Mouse (Mus musculus) layer of hippocampus, adult 9-11 months (tissue): ENCODE measurements around the gene Gdpd3.

Experiments used
- DNase-seq: peaks from one replicate; pipeline ENCODE4 v3.0.0; 2022

Gene Gdpd3

DNA sequence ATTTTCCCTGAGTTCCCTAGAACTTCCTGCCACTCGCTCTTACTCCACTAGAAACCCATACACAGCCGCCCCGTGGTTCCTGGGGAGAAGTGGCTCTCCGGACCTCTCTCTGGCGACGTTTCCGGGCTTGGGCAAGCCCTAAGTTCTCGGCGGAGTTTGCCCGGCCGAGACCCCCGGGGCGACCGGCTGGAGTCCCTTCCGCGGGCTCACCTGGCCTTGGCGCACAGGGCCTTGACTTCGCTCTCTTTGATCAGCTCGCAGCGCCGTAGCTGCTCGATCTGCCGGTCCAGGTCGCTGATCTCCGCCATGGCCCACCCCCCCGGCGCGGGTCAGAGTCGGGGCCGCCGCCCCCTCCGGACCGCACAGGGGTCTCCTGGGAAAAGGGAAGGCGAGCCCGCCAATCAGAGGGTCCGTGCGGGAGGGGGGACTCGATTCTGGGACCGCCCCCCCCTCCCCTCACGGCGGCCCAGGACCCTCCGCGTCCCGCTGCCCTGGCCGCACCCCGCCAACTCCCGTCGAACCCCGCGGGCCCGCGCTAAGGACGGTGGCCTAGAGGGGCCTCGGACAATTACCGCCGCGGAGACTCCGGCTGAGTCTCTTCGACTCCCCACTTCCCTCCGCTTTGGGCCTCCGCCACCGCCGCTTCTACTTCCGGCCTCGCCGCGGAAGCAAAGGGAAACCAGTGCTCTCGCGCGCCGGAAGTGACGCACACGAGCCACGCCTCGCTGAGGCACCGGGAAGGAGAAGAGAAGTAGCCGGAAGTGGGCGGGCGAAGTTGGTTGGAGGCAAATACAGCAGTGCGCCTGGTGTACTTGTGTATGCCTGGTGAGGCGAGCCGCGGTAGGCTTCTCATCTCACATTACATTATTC, 26.0 kb downstream of the Gdpd3 start, which contains the start of gene Ppp4c:
Gene Ppp4c (minus strand): TSS at position 646 of the 870 bp plus-strand sequence.
- peak; percentile 96 for DNase-seq

DNA sequence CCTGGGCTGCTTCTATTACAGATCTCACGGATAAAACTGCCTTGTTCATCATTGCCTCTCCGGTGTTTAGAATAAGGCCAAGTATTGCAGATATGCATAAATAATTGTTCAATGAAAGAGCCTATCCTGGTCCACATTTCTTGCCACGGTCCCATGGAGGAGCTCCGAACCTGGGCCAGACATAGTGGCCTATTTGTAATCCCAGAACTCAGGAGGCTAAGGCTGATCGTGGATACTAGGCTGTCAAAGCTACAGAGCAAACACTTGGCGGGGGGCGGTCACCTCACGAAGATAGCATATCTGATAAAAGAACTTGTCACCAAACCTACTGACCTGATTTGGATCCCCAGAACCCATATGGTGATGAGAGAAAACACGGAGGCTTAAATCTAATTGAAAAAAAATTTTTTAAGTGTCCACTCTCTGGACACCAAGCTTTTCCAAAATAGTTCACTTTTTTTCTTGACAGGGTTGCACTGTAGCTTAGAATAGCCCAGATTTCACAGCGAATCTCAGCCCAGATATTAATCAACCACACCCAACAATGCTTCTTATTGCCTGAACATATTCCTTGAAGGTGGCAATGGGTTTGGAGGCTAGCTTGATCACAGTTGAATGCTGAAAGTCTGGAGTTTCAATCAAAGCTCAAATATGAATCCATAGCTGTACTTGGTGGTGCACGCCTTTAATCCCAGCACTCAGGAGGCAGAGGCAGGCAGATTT, 26.7 kb downstream of the Gdpd3 start:
- no peak for DNase-seq

DNA sequence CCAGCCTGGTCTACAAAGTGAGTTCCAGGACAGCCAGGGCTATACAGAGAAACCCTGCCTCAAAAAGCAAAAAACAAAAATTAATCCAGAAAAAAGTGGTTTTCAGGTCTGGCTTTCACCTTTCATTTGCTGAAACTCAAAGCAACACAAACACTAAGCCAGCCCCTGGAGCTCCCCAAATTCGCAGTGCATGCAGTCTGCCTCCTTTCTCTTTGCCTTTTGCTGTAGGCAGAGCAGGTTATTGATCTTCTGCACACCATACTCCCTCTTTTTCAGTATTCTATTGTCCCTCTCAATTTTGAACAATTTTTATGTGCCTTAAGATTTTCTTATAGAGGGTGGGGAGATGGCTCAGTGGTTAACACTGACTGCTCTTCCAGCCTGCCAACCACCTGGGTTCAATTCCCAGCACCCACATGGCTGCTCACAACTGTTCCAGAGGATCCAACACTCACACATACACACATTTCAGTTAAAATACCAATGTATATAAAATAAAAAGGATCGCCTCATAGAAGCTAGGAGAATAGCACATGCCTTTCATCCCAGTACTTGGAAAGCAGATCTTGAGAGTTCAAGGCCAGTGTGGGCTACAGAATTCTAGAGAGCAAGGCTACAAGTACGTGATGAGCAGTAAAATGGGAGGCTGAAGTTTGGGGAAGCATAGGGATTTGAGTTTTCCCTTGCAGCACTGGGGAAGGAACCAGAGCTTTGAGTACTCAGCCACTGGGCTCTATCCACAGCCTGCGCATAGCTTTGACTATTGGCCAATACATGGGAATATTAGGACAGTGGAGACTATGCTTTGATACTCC, 27.5 kb downstream of the Gdpd3 start:
- no peak for DNase-seq

DNA sequence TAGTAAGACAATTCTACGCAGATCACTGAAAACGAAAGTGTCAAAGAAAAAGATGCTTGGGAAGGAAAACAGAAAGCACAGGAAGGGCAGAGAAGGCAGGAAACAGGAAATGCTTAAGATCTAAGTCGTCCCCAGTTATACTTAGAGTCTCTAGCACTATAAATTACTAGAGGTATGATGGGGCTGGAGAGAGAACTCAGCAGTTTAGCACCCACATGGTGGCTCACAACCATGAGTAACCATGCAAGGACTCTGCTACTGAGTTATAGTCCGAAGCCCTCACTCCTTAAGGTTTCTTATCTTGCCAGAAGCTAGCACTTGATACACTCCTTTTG, 28.1 kb downstream of the Gdpd3 start:
- DNase-seq, result no peak

DNA sequence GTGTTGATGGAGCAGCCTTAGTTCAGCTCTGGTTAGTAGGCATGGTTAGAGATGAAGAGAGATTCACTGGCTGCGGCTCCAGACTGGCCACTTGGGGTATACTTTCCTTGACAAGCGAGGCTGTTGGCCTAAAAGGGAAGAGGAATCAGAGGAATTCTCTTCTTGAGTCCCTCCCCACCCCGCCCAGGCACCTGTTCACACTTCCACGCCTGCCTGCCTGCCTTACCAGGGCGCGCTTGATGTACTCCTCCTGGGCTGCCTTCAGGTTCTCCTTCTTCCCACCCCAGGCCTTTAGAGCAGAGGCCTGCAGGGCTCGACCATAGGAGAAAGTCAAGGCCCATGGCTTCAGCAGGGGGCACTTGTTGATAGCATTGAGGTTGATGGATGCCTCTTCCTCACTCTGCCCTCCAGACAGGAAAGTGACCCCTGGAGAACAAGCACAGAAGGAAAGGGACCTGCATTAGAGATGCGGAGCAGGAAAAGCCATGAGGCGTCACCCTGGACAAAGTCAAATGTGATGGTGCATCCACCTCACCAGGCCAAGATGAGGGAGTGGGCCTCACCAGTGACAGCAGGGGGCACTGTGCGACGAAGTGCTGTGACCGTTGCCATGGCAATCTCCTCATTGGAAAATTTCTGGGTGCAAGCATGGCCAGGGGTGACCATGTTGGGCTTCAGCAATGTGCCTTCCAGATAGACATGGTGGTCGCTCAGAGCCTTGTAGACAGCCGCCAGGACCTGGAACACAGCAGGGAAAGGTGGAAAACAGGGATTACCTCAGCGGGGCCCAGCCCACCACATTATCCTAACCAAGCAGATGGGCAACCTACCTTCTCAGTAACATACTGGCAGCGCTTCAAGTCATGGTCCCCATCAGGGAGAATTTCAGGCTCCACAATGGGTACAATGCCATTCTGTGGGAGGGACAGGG, 29.5 kb downstream of the Gdpd3 start:
- DNase-seq, result no peak

DNA sequence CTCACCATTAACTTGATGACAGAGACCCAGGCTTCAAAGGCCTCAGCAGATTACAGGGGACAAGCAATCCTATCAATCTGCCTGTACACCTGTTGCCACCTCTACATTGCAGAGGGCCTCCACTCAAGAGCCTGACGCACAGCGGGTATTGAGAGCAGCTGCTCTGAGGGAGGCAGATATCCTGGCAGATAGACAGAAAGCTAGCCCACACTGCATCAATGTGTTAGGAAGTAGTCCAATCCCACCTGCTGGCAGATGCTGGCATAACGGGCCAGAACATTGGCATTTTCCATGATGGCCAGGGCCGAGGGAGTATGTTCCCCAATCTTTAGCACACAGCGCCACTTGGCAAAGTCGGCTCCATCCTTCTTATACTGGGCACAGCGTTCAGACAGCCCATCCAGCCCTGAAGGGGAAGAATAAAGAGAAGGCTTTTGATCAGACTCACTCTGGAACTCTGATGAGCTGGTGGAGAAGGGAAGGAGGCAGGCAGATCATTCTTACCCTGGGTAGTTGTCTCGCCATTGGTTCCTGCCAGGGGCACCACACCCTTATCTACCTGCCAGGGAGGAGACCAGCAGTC, 30.3 kb downstream of the Gdpd3 start:
- DNase-seq, result peak; percentile 80

DNA sequence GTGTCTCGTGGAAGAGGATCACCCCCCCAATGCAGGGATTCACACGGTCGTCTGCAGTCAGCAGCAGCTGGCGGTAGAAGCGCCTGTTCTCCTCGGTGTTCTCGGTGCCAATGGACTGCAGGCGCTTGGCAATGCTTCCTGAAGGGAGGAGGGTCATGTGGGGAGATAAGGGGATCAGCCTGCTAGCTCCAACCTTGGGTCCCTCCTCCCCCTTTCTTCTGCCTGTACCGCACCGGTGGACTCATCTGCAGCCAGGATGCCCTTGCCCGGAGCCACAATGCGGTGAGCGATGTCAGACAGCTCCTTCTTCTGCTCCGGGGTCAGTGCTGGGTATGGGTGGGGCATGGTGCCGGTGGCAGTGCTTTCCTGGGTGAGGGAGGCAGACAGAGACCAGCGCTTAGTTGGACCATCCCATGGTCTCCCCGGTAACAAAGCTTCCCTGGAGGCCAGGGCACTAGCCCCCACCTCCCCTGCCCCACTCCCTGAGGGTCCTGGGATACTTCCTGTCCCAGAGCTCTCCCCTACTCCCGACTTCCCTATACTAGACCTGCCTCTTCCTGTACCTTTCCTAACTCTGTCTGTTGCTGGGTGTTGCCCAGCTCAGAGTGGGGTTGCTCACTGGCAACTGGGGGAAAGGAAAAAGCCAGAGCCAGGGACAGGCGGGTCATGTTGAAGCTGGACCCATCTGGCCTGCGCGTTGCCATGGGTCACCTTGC, 31.4 kb downstream of the Gdpd3 start, which contains the start of gene Fam57b:
Gene Fam57b (plus strand): TSS at position 258 of the 716 bp plus-strand sequence.
- no peak for DNase-seq

DNA sequence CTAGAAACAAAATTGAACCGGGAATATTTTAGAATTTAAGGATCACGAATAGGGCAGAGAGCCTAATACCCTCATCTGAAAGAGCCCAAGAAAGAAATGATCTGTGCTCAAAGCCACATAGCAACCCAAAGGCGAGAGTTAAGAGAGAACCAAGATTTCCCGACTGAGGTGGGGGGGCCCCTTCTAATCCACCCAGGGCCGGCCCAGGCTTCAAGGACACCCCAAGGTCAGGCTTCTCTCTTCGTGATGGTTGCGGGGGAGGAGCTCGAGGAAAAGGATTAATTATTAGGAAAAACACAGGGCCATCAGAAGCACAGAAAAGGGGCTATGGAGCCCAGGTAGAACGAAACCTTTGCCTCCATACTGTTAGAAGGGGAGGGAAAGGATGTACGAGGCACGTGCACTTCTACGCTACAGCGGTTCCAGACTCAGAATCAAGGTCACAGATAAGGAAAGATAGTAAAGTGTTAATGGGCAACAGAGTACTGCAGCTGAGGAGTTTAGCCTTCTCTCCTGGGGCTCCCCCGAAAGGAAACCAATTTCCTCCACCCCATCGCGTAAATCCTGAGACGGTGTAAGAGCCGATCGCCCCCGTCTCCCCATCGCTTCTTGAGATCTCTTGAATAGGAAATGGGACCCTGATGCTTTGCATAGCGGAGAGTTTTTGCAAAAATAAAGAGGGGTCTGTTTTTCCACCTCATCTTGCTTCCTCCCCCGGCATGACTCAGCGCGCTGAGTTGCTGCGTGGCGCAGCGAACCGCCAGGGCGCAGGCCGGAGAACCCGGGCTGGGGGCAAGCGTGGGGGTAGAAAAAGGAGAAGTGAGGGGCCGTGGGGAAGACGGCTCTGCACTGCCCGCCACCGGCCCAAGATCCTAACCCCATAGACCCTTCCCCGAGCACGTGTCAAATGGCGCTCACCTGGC, 32.3 kb downstream of the Gdpd3 start:
- DNase-seq, result no peak

DNA sequence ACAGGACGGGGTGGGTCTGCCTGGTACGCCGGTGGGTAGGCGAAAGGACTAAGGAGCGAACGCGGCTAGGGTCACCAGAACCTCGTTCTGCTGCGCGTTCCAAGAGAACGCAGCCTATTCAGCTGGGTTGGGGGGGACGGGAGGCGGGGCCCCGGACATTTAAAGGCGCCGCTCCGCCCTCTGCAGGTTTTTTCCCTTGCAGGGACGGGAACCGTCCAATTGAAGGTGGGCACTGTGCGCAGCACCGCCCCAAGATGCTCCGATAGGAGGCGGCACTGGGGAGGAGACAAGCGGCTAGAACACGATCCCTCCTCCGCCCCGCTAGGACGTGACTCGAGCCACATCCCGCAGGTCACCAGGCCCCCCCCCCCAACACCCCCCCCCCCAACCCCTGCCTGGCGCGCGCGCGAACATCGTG, 32.9 kb downstream of the Gdpd3 start:
- peak; percentile 98 for DNase-seq

DNA sequence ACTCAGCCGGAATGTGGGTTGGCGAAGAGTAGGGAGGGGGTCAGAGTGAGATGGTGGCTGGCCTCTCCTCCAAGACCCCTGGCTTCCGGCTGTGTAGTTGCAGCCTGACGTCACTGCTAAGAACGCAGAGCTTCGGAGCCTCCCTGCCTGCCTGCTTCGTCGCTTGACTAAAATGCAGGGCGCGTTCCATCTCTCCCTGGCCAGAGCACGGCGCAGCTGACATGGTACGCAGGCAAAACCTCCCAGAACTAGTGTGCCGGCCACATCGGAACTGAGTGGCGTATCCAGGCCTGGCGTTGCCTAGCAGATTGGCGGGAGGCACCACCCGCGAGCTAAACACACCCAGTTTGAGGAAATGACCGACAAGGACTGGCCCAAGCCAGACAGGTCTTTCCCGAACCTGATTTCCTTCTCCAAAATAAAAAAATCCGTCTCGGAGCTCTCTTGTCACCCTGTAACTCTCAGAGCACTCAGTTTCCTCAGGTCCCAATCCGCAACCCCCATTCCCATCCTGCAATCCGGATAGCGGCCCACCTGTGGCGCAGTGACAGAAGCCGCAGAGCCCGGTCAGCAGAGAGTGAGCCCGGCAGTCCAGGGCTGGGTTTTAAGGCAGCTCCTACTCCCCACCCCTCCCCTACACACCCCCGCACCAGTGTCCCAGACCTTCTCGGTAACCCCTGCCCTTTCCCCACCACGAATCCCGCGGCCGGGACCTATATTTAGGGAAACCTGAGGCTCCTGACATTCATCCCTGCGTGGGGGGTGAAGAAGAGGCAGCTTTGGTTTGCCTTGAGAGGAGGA, 33.5 kb downstream of the Gdpd3 start:
- no peak for DNase-seq

DNA sequence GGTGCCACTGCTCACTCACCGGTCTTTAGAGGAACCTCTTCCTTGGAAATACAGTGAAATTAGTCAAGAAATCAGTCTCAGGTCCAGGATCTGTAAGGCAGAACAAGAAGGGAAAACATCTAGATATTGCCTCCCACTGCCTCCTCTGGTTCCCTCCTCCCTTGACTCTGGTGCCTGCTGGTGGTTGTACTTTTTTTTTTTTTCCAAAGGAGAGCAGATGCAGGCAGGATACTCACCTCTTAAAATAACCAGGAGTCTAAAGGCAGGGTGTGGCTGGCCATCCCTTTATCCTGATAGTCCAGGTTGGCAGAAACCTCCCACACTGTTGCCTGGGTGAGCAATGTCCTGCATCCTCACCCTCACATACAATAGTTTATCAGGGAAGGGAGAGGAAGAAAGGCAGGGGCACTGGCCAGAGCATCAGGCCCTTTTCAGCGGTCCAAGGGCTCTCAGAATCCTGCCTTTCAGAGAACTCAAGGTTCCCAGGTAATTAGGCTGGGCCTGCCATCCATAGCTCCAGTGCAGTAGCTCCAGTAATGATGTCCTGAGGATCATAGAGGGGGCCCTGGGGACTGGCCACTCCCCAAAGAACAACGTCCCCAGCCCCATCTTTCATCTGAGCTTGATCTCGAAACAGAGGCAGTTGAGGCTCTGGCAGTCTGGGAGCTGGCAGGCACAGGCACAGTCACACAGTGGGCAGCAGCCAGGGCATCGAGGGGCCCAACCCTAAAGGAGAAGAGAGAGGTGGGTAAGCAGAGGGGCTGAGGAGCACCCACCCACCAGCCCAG, 34.3 kb downstream of the Gdpd3 start:
- DNase-seq, result no peak

DNA sequence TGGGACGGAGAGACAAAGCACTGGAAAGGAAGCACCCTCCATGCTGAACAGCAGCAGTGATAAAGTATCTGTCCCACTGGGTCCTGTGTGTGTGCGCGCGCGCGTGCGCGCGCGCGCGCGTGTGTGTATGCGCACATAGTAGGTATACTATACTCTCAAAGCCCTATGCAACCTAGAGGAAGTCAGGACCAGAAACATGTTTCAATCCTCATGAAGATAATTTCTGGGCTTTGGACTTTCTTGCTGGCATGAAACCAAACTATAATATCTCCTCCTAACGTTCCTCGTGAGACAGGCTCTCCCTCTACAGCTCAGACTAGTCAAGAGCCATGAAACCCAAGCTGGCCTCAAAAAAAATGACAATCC, 34.9 kb downstream of the Gdpd3 start:
- no peak for DNase-seq

DNA sequence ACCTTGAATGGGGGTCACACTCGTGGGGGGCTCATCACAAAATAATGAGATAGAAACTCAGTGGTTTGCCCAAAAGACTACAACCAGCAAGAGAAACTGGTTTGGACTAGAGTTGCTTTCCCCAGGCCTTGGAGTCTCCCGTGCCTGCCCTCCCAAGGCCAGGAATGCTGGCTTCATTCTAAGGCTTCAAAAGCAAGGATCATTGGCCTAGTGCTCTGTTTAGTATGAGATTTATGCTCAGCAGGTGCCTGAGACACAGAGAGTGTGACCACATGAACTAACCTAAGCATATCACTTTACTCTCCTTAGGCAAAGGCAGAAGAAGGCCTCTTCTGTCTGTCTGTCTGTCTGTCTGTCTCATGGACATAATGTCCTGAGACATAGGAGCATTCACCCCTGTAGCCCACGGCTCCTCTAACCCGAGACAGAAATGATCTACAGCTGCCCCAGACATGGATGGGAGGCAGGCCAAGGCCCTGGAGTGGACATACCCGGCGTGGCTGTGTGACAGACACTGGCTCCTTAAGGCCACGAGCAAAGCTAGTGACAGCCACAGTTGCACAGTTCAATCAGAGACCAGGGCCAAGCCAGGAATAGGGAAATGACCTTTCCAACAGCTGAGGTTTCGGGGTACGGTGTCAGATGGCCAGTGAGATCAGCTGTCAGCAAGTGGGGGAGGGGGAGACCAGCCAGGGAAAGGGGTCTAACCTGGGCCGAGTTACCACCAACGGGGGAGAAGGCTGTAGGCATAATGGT, 36.2 kb downstream of the Gdpd3 start:
- DNase-seq, result no peak

DNA sequence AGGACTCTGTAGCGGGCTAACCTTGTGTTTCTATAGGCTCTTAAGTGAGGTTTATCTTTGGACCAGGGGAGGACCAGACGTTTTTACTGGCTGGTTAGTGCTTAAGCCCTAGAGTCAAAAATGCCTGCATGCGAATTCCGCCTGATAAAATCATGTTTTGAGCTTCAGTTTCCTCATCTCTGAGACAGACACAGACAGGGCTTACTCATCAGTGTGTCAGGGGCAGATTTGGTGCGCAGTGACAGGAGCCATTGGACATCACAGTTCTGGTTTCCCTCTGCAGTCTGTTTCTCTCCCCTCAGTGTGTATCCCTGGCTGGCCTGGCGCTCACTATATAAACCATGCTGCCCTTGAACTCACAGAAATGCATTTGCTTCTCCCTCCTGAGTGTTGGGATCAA, 37.0 kb downstream of the Gdpd3 start:
- DNase-seq, result no peak

DNA sequence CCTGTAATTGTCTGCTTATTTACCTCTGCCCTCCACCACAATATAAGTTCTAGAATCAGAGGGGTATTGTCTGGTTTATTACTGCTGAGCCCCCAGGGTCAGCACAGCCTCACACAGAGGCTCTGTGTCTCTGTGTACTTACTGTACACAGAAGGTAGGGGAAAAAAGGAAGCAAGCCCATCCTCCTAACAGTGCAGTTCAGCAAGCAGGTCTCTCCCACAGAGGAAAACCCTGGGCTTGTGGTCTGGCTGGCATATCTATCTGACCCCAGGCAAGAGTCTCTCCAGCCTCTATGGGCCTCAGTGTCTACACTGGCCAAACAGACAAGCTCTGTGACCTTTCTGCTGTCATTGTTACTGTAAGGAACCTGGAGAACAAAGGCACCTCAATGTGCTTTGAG, 37.6 kb downstream of the Gdpd3 start:
- DNase-seq, result no peak

DNA sequence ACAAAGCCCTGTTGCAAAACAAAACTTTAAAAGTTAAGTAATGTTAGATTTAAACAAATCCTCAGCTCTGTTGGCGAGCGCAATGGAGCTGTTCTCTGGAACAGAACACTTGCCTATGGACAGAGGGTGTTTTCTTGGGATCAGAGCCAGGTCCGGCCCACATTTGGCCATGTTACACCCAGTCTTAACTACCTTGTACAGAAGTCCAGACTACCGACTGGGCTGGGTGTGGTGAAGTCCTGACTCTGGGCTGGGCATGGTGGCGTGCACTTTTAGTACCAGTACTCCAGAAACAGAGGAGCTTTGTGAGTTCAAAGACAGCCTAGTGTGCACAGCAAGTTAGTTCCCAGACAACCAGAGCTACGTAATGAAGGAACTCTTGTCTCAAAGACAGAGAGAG, 40.8 kb downstream of the Gdpd3 start:
- DNase-seq, result no peak

DNA sequence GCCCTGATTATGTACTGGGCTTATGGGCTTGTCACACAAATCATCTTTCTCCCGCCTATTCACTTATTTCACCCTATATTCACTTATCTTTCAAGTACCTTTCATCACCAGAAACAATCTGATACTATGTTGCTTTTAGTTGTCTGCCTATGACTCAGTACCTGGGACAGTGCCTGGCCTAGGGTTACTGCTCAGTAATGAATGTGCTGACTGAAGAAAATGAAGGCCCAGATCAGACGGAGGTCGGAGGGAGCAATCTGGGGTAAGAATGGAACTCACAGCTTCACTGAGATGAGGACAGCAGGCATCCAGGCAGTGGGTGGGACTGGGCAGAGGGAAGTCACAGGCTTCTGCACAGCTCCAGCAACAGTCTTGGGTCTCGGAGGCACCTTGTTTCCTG, 41.3 kb downstream of the Gdpd3 start:
- DNase-seq, result no peak
